Comparison of ENCODE assay signal across 17 mouse cellular contexts in genomic region chr8:125391685-125392084, GRCm38 (mm10).
DNase-seq lines count a peak whose midpoint lies in the region; ATAC-seq lines count a peak whose summit lies in the region.
"Had no signal": no experiment of that assay in that cellular context is flagged by ENCODE, and none has a peak within 500 bp of the region (broad histone marks: within the 10 kb centered on the region; RNA-seq: fewer than 3 reads in every experiment).

No protein-coding gene starts in this region.

- H3K4me1 ChIP-seq in forebrain, embryonic 14.5 days (ENCODE audit: control insufficient read depth, insufficient read depth, low read length), result peaks cover 42% of the 10 kb centered on the region
- peaks cover 35% of the 10 kb centered on the region for H3K4me1 ChIP-seq in forebrain, embryonic 10.5 days
- H3K4me1 ChIP-seq in heart, embryonic 16.5 days (ENCODE audit: control insufficient read depth, insufficient read depth, low read length), result peaks cover 53% of the 10 kb centered on the region
- H3K4me1 ChIP-seq in midbrain, embryonic 13.5 days (replicated peaks), result peaks cover 33% of the 10 kb centered on the region
- H3K4me1 ChIP-seq in midbrain, embryonic 11.5 days (ENCODE audit: control insufficient read depth, insufficient read depth, low read length), result no peaks in the 10 kb centered on the region; the same call in 1 of the 2 replicates
- H3K4me1 ChIP-seq: megakaryocyte, embryonic 14.5 days had no signal

- H3K27ac ChIP-seq in forebrain, embryonic 14.5 days (ENCODE audit: low read depth, low read length), result peak overlapping the region; percentile 44; the same call in 1 of the 2 replicates
- no peak overlapping the region for H3K27ac ChIP-seq in forebrain, embryonic 10.5 days
- peak overlapping the region; percentile 95 for H3K27ac ChIP-seq in heart, embryonic 16.5 days (ENCODE audit: low read length)
- H3K27ac ChIP-seq in midbrain, embryonic 13.5 days, result no peak overlapping the region
- no peak overlapping the region for H3K27ac ChIP-seq in midbrain, embryonic 11.5 days (ENCODE audit: low read depth, low read length)

- no peaks in the 10 kb centered on the region for H3K36me3 ChIP-seq in forebrain, embryonic 14.5 days (ENCODE audit: control insufficient read depth, insufficient read depth, low read length)
- H3K36me3 ChIP-seq in forebrain, embryonic 10.5 days (replicated peaks), result no peaks in the 10 kb centered on the region
- H3K36me3 ChIP-seq in heart, embryonic 16.5 days (ENCODE audit: control insufficient read depth, insufficient read depth), result no peaks in the 10 kb centered on the region
- no peaks in the 10 kb centered on the region for H3K36me3 ChIP-seq in midbrain, embryonic 13.5 days
- no peaks in the 10 kb centered on the region for H3K36me3 ChIP-seq in midbrain, embryonic 11.5 days (ENCODE audit: control insufficient read depth, insufficient read depth, low read length)

- H3K9ac ChIP-seq in forebrain, embryonic 14.5 days (ENCODE audit: low read length), result no peak overlapping the region
- H3K9ac ChIP-seq in heart, embryonic 16.5 days (ENCODE audit: low read length), result no peak overlapping the region
- no peak overlapping the region for H3K9ac ChIP-seq in midbrain, embryonic 13.5 days (replicated peaks)
- no peak overlapping the region for H3K9ac ChIP-seq in midbrain, embryonic 11.5 days (ENCODE audit: low read length)

- no peaks in the 10 kb centered on the region for H3K9me3 ChIP-seq in forebrain, embryonic 14.5 days (replicated peaks; ENCODE audit: control insufficient read depth, low read length)
- H3K9me3 ChIP-seq in forebrain, embryonic 10.5 days, result no peaks in the 10 kb centered on the region
- no peaks in the 10 kb centered on the region for H3K9me3 ChIP-seq in heart, embryonic 16.5 days (replicated peaks; ENCODE audit: control insufficient read depth, low read length)
- H3K9me3 ChIP-seq in midbrain, embryonic 13.5 days, result no peaks in the 10 kb centered on the region
- no peaks in the 10 kb centered on the region for H3K9me3 ChIP-seq in midbrain, embryonic 11.5 days (ENCODE audit: control insufficient read depth, low read length)

- no peak for DNase-seq in forebrain, embryonic 14.5 days (ENCODE audit: low spot score)
- DNase-seq in forebrain, embryonic 10.5 days (ENCODE audit: extremely low spot score, low spot score), result no peak
- DNase-seq in heart, postnatal 14 days, result no peak
- no peak for DNase-seq in midbrain, embryonic 11.5 days (ENCODE audit: low spot score, missing footprints)
- DNase-seq in ZHBTc4 (ENCODE audit: low read depth, low spot score), result peak; percentile 82
- DNase-seq in urinary bladder, postnatal 36 days (ENCODE audit: low spot score in 2 of 2), result no peak
- DNase-seq: adrenal gland, postnatal 36 days; cerebellum, adult 2 months; kidney, adult 9 months; kidney, postnatal 4 days; lung, postnatal 14 days; retina, postnatal 1 day; right cerebral cortex, postnatal 4 days had no signal

- no peaks in the 10 kb centered on the region for H3K27me3 ChIP-seq in forebrain, embryonic 14.5 days (replicated peaks; ENCODE audit: control insufficient read depth, insufficient read depth, low read length)
- 0 out of 2 replicates have a peak, but pooled peaks cover 4% of the 10 kb centered on the region for H3K27me3 ChIP-seq in forebrain, embryonic 10.5 days (ENCODE audit: poor library complexity, severe bottlenecking)
- no peaks in the 10 kb centered on the region for H3K27me3 ChIP-seq in heart, embryonic 16.5 days (ENCODE audit: control insufficient read depth, insufficient read depth, low read length)
- H3K27me3 ChIP-seq in midbrain, embryonic 13.5 days, result peaks cover 4% of the 10 kb centered on the region; the same call in 1 of the 2 replicates
- no peaks in the 10 kb centered on the region for H3K27me3 ChIP-seq in midbrain, embryonic 11.5 days (ENCODE audit: control insufficient read depth, insufficient read depth, low read length)
- H3K27me3 ChIP-seq: Patski had no signal

- WGBS in forebrain, embryonic 14.5 days, result 69% methylated on average over 7 of the region's 7 CpGs
- WGBS in forebrain, embryonic 10.5 days, result 67% methylated on average over 7 of the region's 7 CpGs
- 32% methylated on average over 7 of the region's 7 CpGs for WGBS in heart, embryonic 16.5 days
- 64% methylated on average over 7 of the region's 7 CpGs for WGBS in midbrain, embryonic 13.5 days
- WGBS in midbrain, embryonic 11.5 days, result 58% methylated on average over 7 of the region's 7 CpGs

- no peak overlapping the region for H3K4me3 ChIP-seq in forebrain, embryonic 14.5 days (ENCODE audit: low read depth, low read length)
- H3K4me3 ChIP-seq in forebrain, embryonic 10.5 days, result no peak overlapping the region
- H3K4me3 ChIP-seq in heart, embryonic 16.5 days (ENCODE audit: low read length), result no peak overlapping the region
- no peak overlapping the region for H3K4me3 ChIP-seq in midbrain, embryonic 13.5 days (replicated peaks)
- no peak overlapping the region for H3K4me3 ChIP-seq in midbrain, embryonic 11.5 days (ENCODE audit: low read depth, low read length)
- H3K4me3 ChIP-seq: megakaryocyte, embryonic 14.5 days had no signal

- intact Hi-C loops in heart, postnatal 14 days (cut with DNase I), result loop anchor here (5.0 kb wide), 1 partner anchor 44 kb away; no protein-coding TSS in a partner anchor

- ATAC-seq in forebrain, embryonic 14.5 days, result no peak
- ATAC-seq in heart, embryonic 16.5 days (replicated peaks; ENCODE audit: extremely low read depth, insufficient read depth, low FRiP score), result no peak
- ATAC-seq in midbrain, embryonic 13.5 days, result no peak
- no peak for ATAC-seq in midbrain, embryonic 11.5 days (ENCODE audit: low FRiP score)
- ATAC-seq: Patski had no signal

- H3K4me2 ChIP-seq in forebrain, embryonic 14.5 days (ENCODE audit: low read length), result no peak overlapping the region
- H3K4me2 ChIP-seq in heart, embryonic 16.5 days (ENCODE audit: low read depth, low read length), result no peak overlapping the region
- 0 out of 2 replicates have a peak overlapping the region, but pooled peaks have one; percentile 9 for H3K4me2 ChIP-seq in midbrain, embryonic 13.5 days (replicated peaks)
- no peak overlapping the region for H3K4me2 ChIP-seq in midbrain, embryonic 11.5 days

Comparison
In these comparisons a context has a peak if more than half of its experiments do, and no peak if none do; other contexts are left out.
1. H3K27ac ChIP-seq: peak in forebrain, embryonic 14.5 days (single experiment) and heart, embryonic 16.5 days (single experiment); none in forebrain, embryonic 10.5 days (single experiment), midbrain, embryonic 13.5 days (single experiment) and midbrain, embryonic 11.5 days (single experiment).